Mouse (Mus musculus): Measurements from ENCODE around the gene Fxyd5. TPM values are rescaled to one million over a fixed set of nuclear protein-coding genes. Genes with fewer than 3 reads are reported as not detected.

Gene Fxyd5
- polyA plus RNA-seq, 1 experiment from 2014 or later: 11.5 TPM

DNA sequence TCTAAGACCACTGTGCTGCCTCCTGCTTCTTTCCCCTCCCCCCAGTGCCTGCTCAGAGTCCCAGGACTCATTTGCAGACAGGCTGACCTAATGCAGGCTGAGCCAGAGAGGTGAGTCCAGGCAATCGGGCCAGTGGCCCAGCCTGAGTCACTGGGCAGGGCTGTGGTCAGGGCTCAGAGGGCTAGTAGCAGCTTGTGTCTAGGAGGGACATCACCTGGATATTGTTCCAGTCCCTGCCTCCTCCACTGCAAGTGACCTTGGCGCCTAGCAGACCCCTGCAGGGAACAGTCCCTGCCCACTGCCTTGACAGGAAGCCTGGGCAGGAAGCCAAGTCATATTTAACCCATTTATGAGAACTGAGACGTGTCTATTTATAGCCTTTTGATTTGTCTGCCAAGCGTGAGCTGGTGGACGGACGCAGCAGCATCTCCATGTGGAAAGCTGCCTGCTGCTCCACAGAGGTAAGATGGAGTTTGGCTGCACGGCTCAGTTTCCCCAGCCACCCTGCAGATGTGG is 41.7 kb downstream of the Fxyd5 start:
- H3K4me3 ChIP-seq: no peak overlapping the region
- H3K4me1 ChIP-seq: 0 out of 2 replicates have a peak, but pooled peaks cover 6% of the 10 kb centered on the region
- no peak overlapping the region for H3K9ac ChIP-seq
- no peak overlapping the region for H3K4me2 ChIP-seq
- H3K9me3 ChIP-seq (replicated peaks): 0 out of 2 replicates have a peak, but pooled peaks cover 8% of the 10 kb centered on the region
- no peak for ATAC-seq
- H3K27me3 ChIP-seq: no peaks in the 10 kb centered on the region
- WGBS: 54% methylated on average over 7 of the region's 7 CpGs
- no peak overlapping the region for H3K27ac ChIP-seq
- no peaks in the 10 kb centered on the region for H3K36me3 ChIP-seq (ENCODE audit: poor library complexity, severe bottlenecking)

DNA sequence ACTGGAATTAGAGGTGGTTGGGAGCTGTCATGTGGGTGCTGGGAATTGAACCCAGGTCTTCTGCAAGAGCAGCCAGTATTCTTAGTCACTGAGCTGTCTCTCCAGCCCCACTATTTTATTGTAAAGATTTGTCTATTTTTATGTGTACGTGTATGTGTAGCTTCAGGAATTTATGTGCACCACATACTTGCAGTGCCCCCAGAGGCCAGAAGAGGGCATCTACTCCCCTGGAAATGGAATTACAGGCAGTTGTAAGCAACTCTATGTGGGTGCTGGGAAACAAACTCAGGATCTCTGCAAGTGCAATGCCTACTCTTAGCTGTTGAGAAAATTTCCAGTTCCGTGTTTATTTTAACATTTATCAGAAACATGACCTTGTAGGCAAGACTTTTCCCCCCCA is 45.8 kb downstream of the Fxyd5 start:
- H3K9me3 ChIP-seq (replicated peaks): 0 out of 2 replicates have a peak, but pooled peaks cover 8% of the 10 kb centered on the region
- no peak overlapping the region for H3K4me2 ChIP-seq
- 0 out of 2 replicates have a peak, but pooled peaks cover 6% of the 10 kb centered on the region for H3K4me1 ChIP-seq
- H3K4me3 ChIP-seq: no peak overlapping the region
- 90% methylated on average over 2 of the region's 2 CpGs for WGBS
- no peak overlapping the region for H3K27ac ChIP-seq
- no peaks in the 10 kb centered on the region for H3K36me3 ChIP-seq (ENCODE audit: poor library complexity, severe bottlenecking)
- no peaks in the 10 kb centered on the region for H3K27me3 ChIP-seq
- no peak overlapping the region for H3K9ac ChIP-seq
- no peak for ATAC-seq

DNA sequence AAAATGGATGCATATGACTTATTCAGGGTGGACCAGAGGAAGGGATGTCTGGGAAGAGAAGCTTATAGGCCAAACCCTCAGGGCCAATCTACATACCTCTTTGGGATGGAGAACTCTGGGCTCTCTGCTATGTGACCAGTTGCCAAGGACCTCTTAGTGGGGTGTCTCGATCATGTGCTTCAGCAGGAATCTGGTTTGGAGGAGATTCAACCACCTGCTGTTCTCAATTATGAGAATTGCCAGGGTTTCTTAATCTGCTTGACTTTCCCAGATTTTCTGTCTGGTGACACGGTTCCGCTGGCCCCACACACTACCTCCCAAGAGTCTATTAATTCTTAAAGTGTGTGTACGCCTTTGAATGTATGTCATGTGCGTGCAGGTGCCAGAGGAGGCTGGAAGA is 48.3 kb downstream of the Fxyd5 start:
- no peak for ATAC-seq
- no peak overlapping the region for H3K4me3 ChIP-seq
- no peaks in the 10 kb centered on the region for H3K4me1 ChIP-seq
- no peaks in the 10 kb centered on the region for H3K36me3 ChIP-seq (ENCODE audit: poor library complexity, severe bottlenecking)
- H3K9me3 ChIP-seq (replicated peaks): 0 out of 2 replicates have a peak, but pooled peaks cover 8% of the 10 kb centered on the region
- WGBS: 78% methylated on average over 5 of the region's 5 CpGs
- no peaks in the 10 kb centered on the region for H3K27me3 ChIP-seq
- H3K4me2 ChIP-seq: no peak overlapping the region
- H3K9ac ChIP-seq: no peak overlapping the region
- H3K27ac ChIP-seq: no peak overlapping the region

DNA sequence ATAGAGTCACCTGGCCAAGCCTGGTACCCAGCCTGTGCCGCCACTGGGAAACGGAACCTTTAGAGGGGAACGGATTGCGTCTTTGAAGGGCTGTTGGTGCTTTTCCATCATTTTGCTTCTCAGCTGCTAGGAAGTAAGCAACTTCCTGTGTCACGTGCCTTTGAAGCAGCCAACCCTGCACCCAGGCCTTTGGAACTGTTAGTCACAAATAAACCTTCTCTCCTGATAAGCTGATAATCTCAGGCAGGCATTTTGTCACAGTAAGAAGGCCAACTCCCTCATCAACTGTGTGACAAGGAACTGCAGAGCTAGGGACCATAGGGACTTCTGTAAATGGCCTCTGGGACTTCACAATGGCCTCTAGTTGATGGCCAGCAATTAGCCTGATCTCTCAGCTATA is 50.1 kb downstream of the Fxyd5 start:
- WGBS: 85% methylated on average over 5 of the region's 5 CpGs
- H3K36me3 ChIP-seq (ENCODE audit: poor library complexity, severe bottlenecking): no peaks in the 10 kb centered on the region
- H3K27ac ChIP-seq: no peak overlapping the region
- H3K4me3 ChIP-seq: no peak overlapping the region
- H3K9ac ChIP-seq: no peak overlapping the region
- no peak overlapping the region for H3K4me2 ChIP-seq
- no peaks in the 10 kb centered on the region for H3K27me3 ChIP-seq
- 0 out of 2 replicates have a peak, but pooled peaks cover 8% of the 10 kb centered on the region for H3K9me3 ChIP-seq (replicated peaks)
- ATAC-seq: no peak
- H3K4me1 ChIP-seq: no peaks in the 10 kb centered on the region

DNA sequence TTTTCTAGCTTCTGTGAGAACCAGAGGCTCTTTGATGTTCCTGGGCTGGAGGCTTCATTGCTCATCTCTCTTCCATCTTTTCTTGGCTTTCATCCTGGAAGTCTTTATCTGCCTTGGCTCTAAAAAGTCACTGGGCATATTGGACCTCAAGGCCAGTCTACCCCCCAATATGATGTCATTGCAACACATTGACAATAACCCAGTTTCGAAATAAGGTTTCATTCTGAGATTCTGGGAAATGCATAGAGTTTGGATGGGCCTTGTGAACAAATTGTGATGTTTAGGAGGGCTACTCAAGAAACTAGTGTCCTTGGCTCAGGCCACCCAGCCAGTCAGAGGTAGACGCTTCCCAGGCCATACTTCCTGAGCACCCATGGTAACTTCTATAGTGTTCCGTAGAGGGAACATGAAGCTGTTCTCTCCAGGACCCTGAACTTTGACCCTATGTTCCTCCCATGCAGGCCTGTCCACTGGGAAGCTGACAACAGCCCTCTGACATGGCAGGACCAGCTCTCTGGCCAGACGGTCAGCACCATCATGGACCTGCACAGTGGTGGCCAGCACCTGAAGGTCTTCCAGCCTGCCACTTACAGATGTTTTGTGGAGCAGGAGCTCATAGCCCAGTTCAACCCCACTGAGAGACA is 53.6 kb downstream of the Fxyd5 start:
- no peaks in the 10 kb centered on the region for H3K36me3 ChIP-seq (ENCODE audit: poor library complexity, severe bottlenecking)
- no peak overlapping the region for H3K4me2 ChIP-seq
- 90% methylated on average over 4 of the region's 4 CpGs for WGBS
- H3K4me1 ChIP-seq: no peaks in the 10 kb centered on the region
- ATAC-seq: no peak
- H3K27me3 ChIP-seq: no peaks in the 10 kb centered on the region
- H3K27ac ChIP-seq: no peak overlapping the region
- no peak overlapping the region for H3K9ac ChIP-seq
- H3K4me3 ChIP-seq: no peak overlapping the region
- no peaks in the 10 kb centered on the region for H3K9me3 ChIP-seq (replicated peaks)

DNA sequence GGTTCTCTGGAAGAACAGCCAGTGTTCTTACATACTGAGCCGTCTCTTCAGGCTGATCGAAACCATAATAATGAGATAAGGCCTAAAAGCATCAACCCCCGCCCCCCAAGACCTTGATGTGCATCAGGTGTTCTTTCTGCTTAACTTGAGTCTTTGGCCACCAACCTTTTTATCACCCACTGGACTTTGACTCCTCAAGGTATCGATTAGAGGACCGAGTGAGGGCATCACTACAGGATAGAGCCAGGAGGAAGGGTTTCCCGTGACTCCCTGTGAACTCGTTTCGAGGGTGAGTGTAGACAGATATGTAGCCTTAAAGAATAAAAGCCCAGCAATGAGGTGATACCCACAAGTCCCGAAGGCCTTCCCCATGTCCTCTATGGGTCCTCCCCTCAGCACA is 56.9 kb downstream of the Fxyd5 start:
- Histone ChIP-seq H3K4me3 (no peak overlapping the region), H3K27me3 (no peaks in the 10 kb centered on the region), H3K36me3 (ENCODE audit: poor library complexity, severe bottlenecking) (no peaks in the 10 kb centered on the region), H3K9ac (no peak overlapping the region), H3K4me1 (no peaks in the 10 kb centered on the region), H3K9me3 (replicated peaks) (no peaks in the 10 kb centered on the region), H3K4me2 (no peak overlapping the region), H3K27ac (no peak overlapping the region)
- 91% methylated on average over 9 of the region's 9 CpGs for WGBS
- no peak for ATAC-seq

Small RNA genes lying within 50 kb of the gene (microRNA-seq; reads per million reads assigned to microRNA genes)
- gene Mir7050: not detected

Other genes starting within 250 kb of the Fxyd5 start
- 0.09 TPM in 1 of 2 replicates, not detected in the other for gene Ffar2, start 218.7 kb downstream of the Fxyd5 start, polyA plus RNA-seq (2015; fragmentation: Nextera tagmentation; extraction: Ambion mirVana)
- gene Ffar3, start 186.3 kb downstream of the Fxyd5 start, polyA plus RNA-seq (2015; fragmentation: Nextera tagmentation; extraction: Ambion mirVana): not detected in 2 replicates
- not detected in 2 replicates for gene Ffar1, start 180.9 kb downstream of the Fxyd5 start, polyA plus RNA-seq (2015; fragmentation: Nextera tagmentation; extraction: Ambion mirVana)
- not detected in 2 replicates for gene Cd22, start 162.1 kb downstream of the Fxyd5 start, polyA plus RNA-seq (2015; fragmentation: Nextera tagmentation; extraction: Ambion mirVana)
- 0.58 and 0.64 TPM in 2 replicates for gene Mag, start 127.6 kb downstream of the Fxyd5 start, polyA plus RNA-seq (2015; fragmentation: Nextera tagmentation; extraction: Ambion mirVana)
- gene Hamp2, start 117.8 kb downstream of the Fxyd5 start, polyA plus RNA-seq (2015; fragmentation: Nextera tagmentation; extraction: Ambion mirVana): not detected in 2 replicates
- gene Hamp, start 98.4 kb downstream of the Fxyd5 start, polyA plus RNA-seq (2015; fragmentation: Nextera tagmentation; extraction: Ambion mirVana): not detected in 2 replicates
- 23.9 and 24.4 TPM in 2 replicates for gene Usf2, start 85.7 kb downstream of the Fxyd5 start, polyA plus RNA-seq (2015; fragmentation: Nextera tagmentation; extraction: Ambion mirVana)
- 17.8 and 22.2 TPM in 2 replicates for gene Lsr, start 69.0 kb downstream of the Fxyd5 start, polyA plus RNA-seq (2015; fragmentation: Nextera tagmentation; extraction: Ambion mirVana)
- 0.58 and 0.74 TPM in 2 replicates for gene Fam187b, start 68.7 kb downstream of the Fxyd5 start, polyA plus RNA-seq (2015; fragmentation: Nextera tagmentation; extraction: Ambion mirVana)
- gene Fxyd7, start 9.0 kb upstream of the Fxyd5 start, polyA plus RNA-seq (2015; fragmentation: Nextera tagmentation; extraction: Ambion mirVana): 19.8 and 33.0 TPM in 2 replicates
- gene Fxyd1, start 14.7 kb upstream of the Fxyd5 start, polyA plus RNA-seq (2015; fragmentation: Nextera tagmentation; extraction: Ambion mirVana): 2.5 and 3.9 TPM in 2 replicates
- 0.19 and 0.26 TPM in 2 replicates for gene Lgi4, start 16.9 kb upstream of the Fxyd5 start, polyA plus RNA-seq (2015; fragmentation: Nextera tagmentation; extraction: Ambion mirVana)
- gene Fxyd3, start 34.2 kb upstream of the Fxyd5 start, polyA plus RNA-seq (2015; fragmentation: Nextera tagmentation; extraction: Ambion mirVana): 0.08 TPM in 1 of 2 replicates, not detected in the other
- gene Hpn, start 72.8 kb upstream of the Fxyd5 start, polyA plus RNA-seq (2015; fragmentation: Nextera tagmentation; extraction: Ambion mirVana): not detected in 2 replicates
- 1.1 and 1.3 TPM in 2 replicates for gene Scn1b, start 84.5 kb upstream of the Fxyd5 start, polyA plus RNA-seq (2015; fragmentation: Nextera tagmentation; extraction: Ambion mirVana)
- gene Gramd1a, start 113.4 kb upstream of the Fxyd5 start, polyA plus RNA-seq (2015; fragmentation: Nextera tagmentation; extraction: Ambion mirVana): 171 and 189 TPM in 2 replicates
- not detected in 2 replicates for gene Scgb2b2, start 248.0 kb upstream of the Fxyd5 start, polyA plus RNA-seq (2015; fragmentation: Nextera tagmentation; extraction: Ambion mirVana)
- not detected in 2 replicates for gene Scgb1b2, start 249.3 kb upstream of the Fxyd5 start, polyA plus RNA-seq (2015; fragmentation: Nextera tagmentation; extraction: Ambion mirVana)